Mouse (Mus musculus) bone marrow macrophage, adult 2 months (primary cell): ENCODE measurements around the gene Slc35c1. TPM values are rescaled to one million over a fixed set of nuclear protein-coding genes. Genes with fewer than 3 reads are reported as not detected.
A peak's percentile ranks its signal among the peaks of the same experiment; 100 is the strongest.

Source experiments
- H3K27ac ChIP-seq: 2 replicates; pipeline ENCODE4 v1.5.1; 2012; ENCODE audit warnings: low read depth, low read length; ENCODE audit not compliant: insufficient read depth
- H3K4me1 ChIP-seq: 2 replicates; pipeline ENCODE4 v1.6.1; 2012; ENCODE audit warnings: low read length; ENCODE audit not compliant: control insufficient read depth, insufficient read depth
- H3K4me3 ChIP-seq: 2 replicates; pipeline ENCODE4 v1.5.1; 2012; ENCODE audit warnings: mild to moderate bottlenecking, low read length, moderate library complexity; ENCODE audit not compliant: insufficient read depth
- CTCF ChIP-seq: IDR thresholded peaks from 2 replicates; pipeline ENCODE4 v1.5.1; 2012; ENCODE audit warnings: low read depth, mild to moderate bottlenecking, low read length, moderate library complexity
- POLR2A ChIP-seq: IDR thresholded peaks from 2 replicates; pipeline ENCODE4 v1.6.1; 2012; ENCODE audit warnings: mild to moderate bottlenecking, low read depth, low read length, borderline replicate concordance
- polyA plus RNA-seq: library from polyadenylated mRNA; stranded (reverse); fragments of >200 nt; gene quantifications from 2 replicates; pipeline ENCODE4 v1.2.4, GENCODE M21; 2012; ENCODE audit not compliant: missing spikeins, insufficient read depth, insufficient read length

The Slc35c1 gene
- polyA plus RNA-seq, 1 experiment: 27.4 TPM

GRCm38 (mm10) chr2:92475711-92476110, 15.4 kb upstream of the Slc35c1 start:
- Histone ChIP-seq H3K4me1 (peaks cover 16% of the 10 kb centered on the region), H3K27ac (no peak overlapping the region), H3K4me3 (no peak overlapping the region)
- TF ChIP-seq POLR2A: no peak
- TF ChIP-seq CTCF: no peak

GRCm38 (mm10) chr2:92474920-92475319, 14.6 kb upstream of the Slc35c1 start:
- TF ChIP-seq POLR2A (no peak), CTCF (no peak)
- Histone ChIP-seq H3K27ac (no peak overlapping the region), H3K4me3 (no peak overlapping the region), H3K4me1 (peaks cover 16% of the 10 kb centered on the region)

- TF ChIP-seq POLR2A: no peak
- TF ChIP-seq CTCF: no peak
- Histone ChIP-seq H3K4me1 (no peaks in the 10 kb centered on the region), H3K4me3 (no peak overlapping the region), H3K27ac (no peak overlapping the region)
Observed at GRCm38 (mm10) chr2:92471886-92472670, 11.7 kb upstream of the Slc35c1 start.

GRCm38 (mm10) chr2:92464690-92465089, 4.4 kb upstream of the Slc35c1 start:
- Histone ChIP-seq H3K4me1 (peaks cover 11% of the 10 kb centered on the region), H3K27ac (no peak overlapping the region), H3K4me3 (no peak overlapping the region)
- TF ChIP-seq CTCF: no peak
- no peak for TF ChIP-seq POLR2A

GRCm38 (mm10) chr2:92461215-92461614, 877 bp upstream of the Slc35c1 start:
- Histone ChIP-seq H3K4me1 (peaks cover 26% of the 10 kb centered on the region), H3K27ac (no peak overlapping the region), H3K4me3 (no peak overlapping the region)
- TF ChIP-seq POLR2A (no peak), CTCF (no peak)

- peak overlapping the region; percentile 91 for H3K4me3 ChIP-seq
- peak overlapping the region; percentile 83 for H3K27ac ChIP-seq
- TF ChIP-seq POLR2A (0 out of 2 replicates have a peak, but pooled peaks have one; percentile 38), CTCF (no peak)
- peaks cover 30% of the 10 kb centered on the region for H3K4me1 ChIP-seq
Observed at GRCm38 (mm10) chr2:92459141-92459920, 1.0 kb downstream of the Slc35c1 start.

GRCm38 (mm10) chr2:92458481-92458880, 1.9 kb downstream of the Slc35c1 start:
- Histone ChIP-seq H3K4me1 (peaks cover 30% of the 10 kb centered on the region), H3K27ac (no peak overlapping the region), H3K4me3 (peak overlapping the region; percentile 91)
- TF ChIP-seq POLR2A (no peak), CTCF (no peak)

- Histone ChIP-seq H3K27ac (no peak overlapping the region), H3K4me3 (peak overlapping the region; percentile 91), H3K4me1 (peaks cover 30% of the 10 kb centered on the region)
- no peak for TF ChIP-seq POLR2A
Observed at GRCm38 (mm10) chr2:92456970-92457530, 3.3 kb downstream of the Slc35c1 start.

GRCm38 (mm10) chr2:92455704-92456103, 4.6 kb downstream of the Slc35c1 start:
- H3K4me3 ChIP-seq: peak overlapping the region; percentile 16
- H3K4me1 ChIP-seq: peaks cover 30% of the 10 kb centered on the region
- H3K27ac ChIP-seq: peak overlapping the region; percentile 26
- TF ChIP-seq POLR2A: no peak
- no peak for TF ChIP-seq CTCF

GRCm38 (mm10) chr2:92454166-92454565, 6.2 kb downstream of the Slc35c1 start:
- H3K27ac ChIP-seq: no peak overlapping the region
- no peak overlapping the region for H3K4me3 ChIP-seq
- H3K4me1 ChIP-seq: peaks cover 25% of the 10 kb centered on the region
- TF ChIP-seq CTCF: no peak
- TF ChIP-seq POLR2A: no peak

GRCm38 (mm10) chr2:92451126-92451525, 9.2 kb downstream of the Slc35c1 start:
- Histone ChIP-seq H3K4me1 (peaks cover 10% of the 10 kb centered on the region), H3K27ac (no peak overlapping the region), H3K4me3 (no peak overlapping the region)
- no peak for TF ChIP-seq POLR2A
- no peak for TF ChIP-seq CTCF
